Mouse (Mus musculus) cerebellum, postnatal 36 days (tissue): ENCODE measurements around the gene Krt76.

Experiments
- DNase-seq, 2 experiments: peaks; one replicate each; pipeline ENCODE4 v3.0.0; 2021 to 2022; ENCODE audit warnings: mixed read lengths in 2 of 2

Gene Krt76

GRCm38 (mm10) chr15:101859735-101860170, 33.0 kb downstream of the Krt76 start:
- peak; percentile 15 to 29 for DNase-seq

GRCm38 (mm10) chr15:101858673-101859425, 33.9 kb downstream of the Krt76 start:
- DNase-seq, result no peak

- peak; percentile 5 to 13 for DNase-seq
These were observed 36.0 kb downstream of the Krt76 start for GRCm38 (mm10) chr15:101856696-101857095.

GRCm38 (mm10) chr15:101855732-101856131, 37.0 kb downstream of the Krt76 start:
- no peak for DNase-seq

GRCm38 (mm10) chr15:101854294-101854693, 38.4 kb downstream of the Krt76 start:
- DNase-seq, result no peak

GRCm38 (mm10) chr15:101852571-101852970, 40.1 kb downstream of the Krt76 start:
- DNase-seq, result no peak

- no peak for DNase-seq
These were observed 42.0 kb downstream of the Krt76 start, which contains the start of gene Krt1 for GRCm38 (mm10) chr15:101850694-101851093. Krt1 (minus strand) TSS chr15:101850794.

GRCm38 (mm10) chr15:101845971-101846403, 46.7 kb downstream of the Krt76 start:
- peak; percentile 25 to 34 for DNase-seq

GRCm38 (mm10) chr15:101843192-101843591, 49.5 kb downstream of the Krt76 start:
- DNase-seq, result no peak

GRCm38 (mm10) chr15:101834784-101835328, 57.9 kb downstream of the Krt76 start:
- DNase-seq, result no peak
